Mouse (Mus musculus) midbrain, postnatal 0 days (tissue): Measurements from ENCODE around the gene Mical1. TPM values are rescaled to one million over a fixed set of nuclear protein-coding genes. Genes with fewer than 3 reads are reported as not detected.
"Not testable (repeated sequence)": the region's sequence is repeated elsewhere in the genome, so short reads cannot be mapped to it uniquely, and the experiment has no call there.

Experiments used
- ATAC-seq: fragments of 200-750 bp; cut with Nextera tagmentation; 2 replicates; pipeline ENCODE4 v1.8.0; 2017; ENCODE audit warnings: moderate number of reproducible peaks, mild to moderate bottlenecking, moderate TSS enrichment, moderate library complexity; ENCODE audit not compliant: low FRiP score
- DNase-seq: peaks from one replicate; pipeline ENCODE4 v3.0.0-alpha.2; 2015; ENCODE audit warnings: low spot score
- H3K27ac ChIP-seq: fragments of 300-500 bp; sonication (generic); 2 replicates; pipeline ENCODE4 v1.5.1; 2014; ENCODE audit warnings: low read depth, mild to moderate bottlenecking, low read length, mixed read lengths
- H3K27me3 ChIP-seq: fragments of 300-500 bp; sonication (generic); 2 replicates; pipeline ENCODE4 v1.6.1; 2014; ENCODE audit warnings: low read length, control low read depth, mixed read lengths; ENCODE audit not compliant: insufficient read depth
- H3K36me3 ChIP-seq: fragments of 300-500 bp; sonication (generic); 2 replicates; pipeline ENCODE4 v1.6.1; 2014; ENCODE audit warnings: low read length, control low read depth, mixed read lengths; ENCODE audit not compliant: insufficient read depth
- H3K4me1 ChIP-seq: fragments of 300-500 bp; sonication (generic); 2 replicates; pipeline ENCODE4 v1.6.1; 2014; ENCODE audit warnings: mild to moderate bottlenecking, control low read depth, antibody characterized with exemption, low read length, mixed read lengths; ENCODE audit not compliant: insufficient read depth
- H3K4me2 ChIP-seq: fragments of 300-500 bp; sonication (generic); 2 replicates; pipeline ENCODE4 v1.6.1; 2014; ENCODE audit warnings: low read depth, mild to moderate bottlenecking, low read length, mixed read lengths; ENCODE audit not compliant: poor library complexity, severe bottlenecking
- H3K4me3 ChIP-seq: fragments of 300-500 bp; sonication (generic); 2 replicates; pipeline ENCODE4 v1.5.1; 2014; ENCODE audit warnings: low read depth, mild to moderate bottlenecking, low read length, moderate library complexity
- H3K9ac ChIP-seq: fragments of 300-500 bp; sonication (generic); replicated peaks from 2 replicates; pipeline ENCODE4 v1.6.1; 2014; ENCODE audit warnings: mild to moderate bottlenecking, low read length, moderate library complexity, mixed read lengths; ENCODE audit not compliant: poor library complexity, severe bottlenecking
- H3K9me3 ChIP-seq: fragments of 300-500 bp; sonication (generic); 2 replicates; pipeline ENCODE4 v1.6.1; 2016; ENCODE audit warnings: low read length, control low read depth
- CTCF ChIP-seq: IDR thresholded peaks from 2 replicates; pipeline ENCODE4 v1.5.1; 2016; ENCODE audit warnings: antibody characterized with exemption, mild to moderate bottlenecking
- WGBS: fragments of 180-500 bp; shearing (Covaris S2); extraction: QIAGEN DNeasy Blood & Tissue Kit; methylation state at CpG from one replicate; pipeline ENCODE4 v1.1.7; 2014; 5-methylcytosine and 5-hydroxymethylcytosine counted together
- polyA plus RNA-seq: library from polyadenylated mRNA; unstranded; fragments of >200 nt; fragmentation: Nextera tagmentation; extraction: Ambion mirVana; gene quantifications from 2 replicates; pipeline ENCODE4 v1.2.1, GENCODE M21; 2015
- total RNA-seq: library from RNA; depleted of rRNA; stranded (reverse); fragments of >200 nt; gene quantifications from 2 replicates; pipeline ENCODE4 v1.2.3, GENCODE M21; 2014

The Mical1 gene
- total and polyA plus RNA-seq, 2 experiments from 2014 or later: 21.2 to 24.6 TPM

DNA sequence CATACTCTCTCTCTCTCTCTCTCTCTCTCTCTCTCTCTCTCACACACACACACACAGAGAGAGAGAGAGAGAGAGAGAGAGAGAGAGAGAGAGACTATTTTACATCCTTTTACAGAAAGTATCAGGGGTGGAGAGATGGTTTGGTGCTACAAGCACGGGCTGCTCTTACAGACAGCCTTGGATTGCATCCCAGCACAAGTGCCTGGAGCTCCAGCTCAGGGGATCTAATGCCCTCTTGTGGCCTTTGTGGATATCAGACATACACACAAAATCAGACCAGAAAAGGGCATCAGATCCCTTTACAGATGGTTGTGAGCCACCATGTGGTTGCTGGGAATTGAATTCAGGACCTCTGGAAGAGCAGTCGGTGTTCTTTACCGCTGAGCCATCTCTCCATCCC, 29.3 kb downstream of the Mical1 start:
- not testable (repeated sequence) for H3K27ac ChIP-seq, H3K36me3 ChIP-seq, H3K27me3 ChIP-seq, H3K9me3 ChIP-seq, H3K9ac ChIP-seq, H3K4me2 ChIP-seq, H3K4me1 ChIP-seq, H3K4me3 ChIP-seq
- DNase-seq (peak; percentile 94), ATAC-seq (peak; percentile 66)
- peak; percentile 88 for TF ChIP-seq CTCF
- 0% methylated on average over 3 of the region's 3 CpGs for WGBS

DNA sequence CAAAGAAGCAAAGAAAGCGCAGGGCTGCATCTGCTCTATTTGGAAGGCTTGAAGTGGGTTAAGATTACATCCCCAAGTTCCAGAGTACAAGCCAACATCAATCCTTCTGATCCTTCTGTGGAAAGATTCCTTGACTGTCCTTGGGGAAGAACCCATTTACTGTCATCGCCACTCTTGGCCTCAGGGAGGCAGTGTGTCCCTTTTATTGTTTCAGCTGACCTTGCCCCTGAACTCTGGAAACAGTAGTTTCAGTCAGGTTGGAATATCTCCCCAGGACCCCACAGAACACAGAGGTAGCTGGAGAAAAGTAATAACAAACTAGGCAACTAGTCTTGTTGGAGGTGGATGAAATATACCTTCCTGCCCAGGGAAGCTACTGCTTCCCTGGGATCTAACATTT, 33.0 kb downstream of the Mical1 start:
- Histone ChIP-seq H3K4me3 (no peak overlapping the region), H3K27ac (no peak overlapping the region), H3K4me2 (no peak overlapping the region), H3K9me3 (no peaks in the 10 kb centered on the region), H3K9ac (no peak overlapping the region), H3K27me3 (no peaks in the 10 kb centered on the region), H3K36me3 (no peaks in the 10 kb centered on the region), H3K4me1 (no peaks in the 10 kb centered on the region)
- no peak for DNase-seq
- 41% methylated on average over 2 of the region's 2 CpGs for WGBS
- ATAC-seq: no peak
- peak; percentile 47 for TF ChIP-seq CTCF

DNA sequence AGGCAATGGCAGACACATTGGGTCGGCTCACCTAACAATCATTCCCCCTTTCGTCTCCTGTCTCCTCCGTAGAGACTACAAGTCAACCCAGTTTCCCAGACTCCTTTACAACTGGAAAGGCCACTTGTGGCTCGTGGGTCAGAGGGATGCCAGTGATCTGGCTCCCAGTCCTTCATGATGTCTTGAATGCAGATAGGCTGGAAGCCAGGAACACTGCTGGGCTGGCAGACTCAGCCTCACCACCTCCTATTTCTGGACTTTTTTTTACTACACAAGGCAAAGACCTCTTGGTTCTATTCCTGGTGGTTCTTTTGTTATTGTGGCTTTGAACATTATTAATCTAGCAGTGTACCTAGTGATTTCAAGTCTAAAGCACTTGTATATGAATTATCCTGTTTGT, 38.2 kb downstream of the Mical1 start:
- no peak overlapping the region for H3K4me3 ChIP-seq
- H3K9me3 ChIP-seq: no peaks in the 10 kb centered on the region
- no peak overlapping the region for H3K4me2 ChIP-seq
- ATAC-seq (no peak), DNase-seq (no peak)
- H3K4me1 ChIP-seq: no peaks in the 10 kb centered on the region
- WGBS: 80% methylated on average over 4 of the region's 4 CpGs
- no peaks in the 10 kb centered on the region for H3K27me3 ChIP-seq
- no peaks in the 10 kb centered on the region for H3K36me3 ChIP-seq
- H3K27ac ChIP-seq: no peak overlapping the region
- H3K9ac ChIP-seq: no peak overlapping the region
- TF ChIP-seq CTCF: no peak

- TF ChIP-seq CTCF: no peak
- Histone ChIP-seq H3K36me3 (no peaks in the 10 kb centered on the region), H3K4me1 (no peaks in the 10 kb centered on the region), H3K9me3 (no peaks in the 10 kb centered on the region), H3K27me3 (no peaks in the 10 kb centered on the region), H3K27ac (no peak overlapping the region), H3K9ac (no peak overlapping the region), H3K4me3 (no peak overlapping the region), H3K4me2 (no peak overlapping the region)
- no peak for ATAC-seq
- no peak for DNase-seq
Observed at GRCm38 (mm10) chr10:41514921-41515320, 38.8 kb downstream of the Mical1 start.

DNA sequence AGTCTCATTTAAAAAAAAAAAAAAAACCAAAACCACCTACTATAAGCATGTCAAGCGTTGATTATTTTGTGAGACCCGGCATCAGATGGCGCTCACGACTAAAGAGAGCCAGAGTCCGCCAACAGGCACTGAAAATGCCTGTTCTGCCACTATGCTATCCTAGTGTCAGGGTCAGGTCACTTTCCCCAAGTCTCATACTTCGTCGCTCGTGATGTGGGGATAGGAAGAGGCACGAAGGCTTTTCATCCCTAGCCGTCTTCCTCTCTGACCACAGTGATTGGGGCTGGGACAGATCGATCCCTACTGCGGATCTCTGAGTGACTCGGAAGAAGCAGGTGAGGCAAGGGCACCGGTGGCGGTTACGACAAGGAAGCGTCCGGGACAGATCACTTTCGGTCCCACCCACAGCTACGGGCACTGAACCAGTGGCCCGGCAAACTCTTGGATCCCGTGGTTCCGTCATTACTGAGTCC, 42.4 kb downstream of the Mical1 start:
- DNase-seq: peak; percentile 92
- peak; percentile 45 for ATAC-seq
- H3K9ac ChIP-seq: peak overlapping the region; percentile 88
- under 1% methylated on average over 23 of the region's 23 CpGs for WGBS
- H3K4me2 ChIP-seq: peak overlapping the region; percentile 87
- H3K27ac ChIP-seq: peak overlapping the region; percentile 98
- peak; percentile 80 for TF ChIP-seq CTCF
- H3K36me3 ChIP-seq: no peaks in the 10 kb centered on the region
- peak overlapping the region; percentile 93 for H3K4me3 ChIP-seq
- H3K9me3 ChIP-seq: no peaks in the 10 kb centered on the region
- no peaks in the 10 kb centered on the region for H3K27me3 ChIP-seq
- peaks cover 10% of the 10 kb centered on the region; the same call in 1 of the 2 replicates for H3K4me1 ChIP-seq

GRCm38 (mm10) chr10:41518981-41519618, 43.0 kb downstream of the Mical1 start, which contains the start of gene Cd164:
TSS of gene Cd164 (plus strand) at chr10:41519414.
- Histone ChIP-seq H3K9me3 (no peaks in the 10 kb centered on the region), H3K4me1 (peaks cover 10% of the 10 kb centered on the region; the same call in 1 of the 2 replicates), H3K27ac (peak within 1 kb of the TSS; percentile 98), H3K27me3 (no peaks in the 10 kb centered on the region), H3K9ac (peak within 1 kb of the TSS; percentile 88), H3K4me3 (peak within 1 kb of the TSS; percentile 93), H3K36me3 (no peaks in the 10 kb centered on the region), H3K4me2 (peak within 1 kb of the TSS; percentile 87)
- TF ChIP-seq CTCF: no peak
- DNase-seq (peak; percentile 96), ATAC-seq (peak; percentile 93)
- under 1% methylated on average over 56 of the region's 69 CpGs for WGBS
